Mouse (Mus musculus) stomach, postnatal 0 days (tissue): ENCODE results near the gene Tcaim. TPM values are rescaled to one million over a fixed set of nuclear protein-coding genes. Genes with fewer than 3 reads are reported as not detected.

Experiments
- ATAC-seq: fragments of 200-750 bp; cut with Nextera tagmentation; 2 replicates; pipeline ENCODE4 v1.8.0; 2017; ENCODE audit not compliant: low FRiP score, low TSS enrichment
- DNase-seq: peaks from one replicate; pipeline ENCODE4 v3.0.0-alpha.2; 2016; ENCODE audit warnings: low spot score
- H3K27ac ChIP-seq: fragments of 300-500 bp; sonication (generic); replicated peaks from 2 replicates; pipeline ENCODE4 v1.5.1; 2014; ENCODE audit warnings: mild to moderate bottlenecking, control low read depth
- H3K27me3 ChIP-seq: fragments of 300-500 bp; sonication (generic); 2 replicates; pipeline ENCODE4 v1.6.1; 2014; ENCODE audit warnings: low read length; ENCODE audit not compliant: control insufficient read depth, insufficient read depth
- H3K36me3 ChIP-seq: fragments of 300-500 bp; sonication (generic); 2 replicates; pipeline ENCODE4 v1.6.1; 2014; ENCODE audit warnings: low read length, mixed read lengths; ENCODE audit not compliant: control insufficient read depth, insufficient read depth
- H3K4me1 ChIP-seq: fragments of 300-500 bp; sonication (generic); replicated peaks from 2 replicates; pipeline ENCODE4 v1.6.1; 2014; ENCODE audit warnings: antibody characterized with exemption; ENCODE audit not compliant: control insufficient read depth, insufficient read depth
- H3K4me2 ChIP-seq: fragments of 300-500 bp; sonication (generic); replicated peaks from 2 replicates; pipeline ENCODE4 v1.6.1; 2014; ENCODE audit warnings: low read depth, mild to moderate bottlenecking, control low read depth, moderate library complexity
- H3K4me3 ChIP-seq: fragments of 300-500 bp; sonication (generic); 2 replicates; pipeline ENCODE4 v1.5.1; 2014; ENCODE audit warnings: low read depth, low read length, control low read depth
- H3K9ac ChIP-seq: fragments of 300-500 bp; sonication (generic); 2 replicates; pipeline ENCODE4 v1.6.1; 2014; ENCODE audit warnings: mild to moderate bottlenecking, low read length, control low read depth, mixed read lengths
- H3K9me3 ChIP-seq: fragments of 300-500 bp; sonication (generic); 2 replicates; pipeline ENCODE4 v1.6.1; 2016; ENCODE audit warnings: low read length; ENCODE audit not compliant: control insufficient read depth
- CTCF ChIP-seq: IDR thresholded peaks from 2 replicates; pipeline ENCODE4 v1.5.1; 2016; ENCODE audit warnings: antibody characterized with exemption, low read depth, mild to moderate bottlenecking, moderate library complexity
- EP300 ChIP-seq: optimal IDR thresholded peaks from 2 replicates; pipeline ENCODE3; 2016; ENCODE audit warnings: antibody characterized with exemption
- WGBS: fragments of 180-500 bp; shearing (Covaris S2); extraction: QIAGEN DNeasy Blood & Tissue Kit; methylation state at CpG from one replicate; pipeline ENCODE4 v1.1.7; 2014; 5-methylcytosine and 5-hydroxymethylcytosine counted together
- polyA plus RNA-seq: library from polyadenylated mRNA; unstranded; fragments of >200 nt; fragmentation: Nextera tagmentation; extraction: Ambion mirVana; gene quantifications from 2 replicates; pipeline ENCODE4 v1.2.1, GENCODE M21; 2015

Gene Tcaim
- 2.8 and 3.1 TPM in 2 replicates for polyA plus RNA-seq

GRCm38 (mm10) chr9:122805053-122805844, at the start of gene Tcaim:
Tcaim (plus strand) TSS chr9:122805539.
- Histone ChIP-seq H3K9me3 (no peaks in the 10 kb centered on the region), H3K4me3 (peak within 1 kb of the TSS; percentile 57), H3K9ac (peak within 1 kb of the TSS; percentile 78), H3K36me3 (no peaks in the 10 kb centered on the region; the same call in 1 of the 2 replicates), H3K27me3 (no peaks in the 10 kb centered on the region), H3K27ac (peak within 1 kb of the TSS; percentile 82), H3K4me2 (peak within 1 kb of the TSS; percentile 87), H3K4me1 (no peaks in the 10 kb centered on the region)
- WGBS: 5% methylated on average over 42 of the region's 42 CpGs
- TF ChIP-seq CTCF (no peak), EP300 (no peak)
- ATAC-seq: peak; percentile 98
- peak; percentile 93 for DNase-seq

- H3K9me3 ChIP-seq: no peaks in the 10 kb centered on the region
- no peaks in the 10 kb centered on the region for H3K27me3 ChIP-seq
- no peak overlapping the region for H3K9ac ChIP-seq
- no peak for DNase-seq
- TF ChIP-seq CTCF (no peak), EP300 (no peak)
- no peak overlapping the region for H3K27ac ChIP-seq
- 36% methylated on average over 2 of the region's 2 CpGs for WGBS
- H3K4me3 ChIP-seq: no peak overlapping the region
- H3K4me1 ChIP-seq: no peaks in the 10 kb centered on the region
- no peak for ATAC-seq
- H3K4me2 ChIP-seq: no peak overlapping the region
- no peaks in the 10 kb centered on the region for H3K36me3 ChIP-seq
These were observed 47.7 kb upstream of the Tcaim start for GRCm38 (mm10) chr9:122757614-122758013.

- H3K4me3 ChIP-seq: no peak overlapping the region
- no peaks in the 10 kb centered on the region for H3K4me1 ChIP-seq
- TF ChIP-seq CTCF: no peak
- TF ChIP-seq EP300: no peak
- DNase-seq (no peak), ATAC-seq (no peak)
- H3K9me3 ChIP-seq: no peaks in the 10 kb centered on the region
- H3K4me2 ChIP-seq: no peak overlapping the region
- no peaks in the 10 kb centered on the region for H3K36me3 ChIP-seq
- no peak overlapping the region for H3K9ac ChIP-seq
- H3K27ac ChIP-seq: no peak overlapping the region
- no peaks in the 10 kb centered on the region for H3K27me3 ChIP-seq
These were observed 45.2 kb upstream of the Tcaim start for GRCm38 (mm10) chr9:122760111-122760510.

GRCm38 (mm10) chr9:122785231-122785630, 20.1 kb upstream of the Tcaim start:
- Histone ChIP-seq H3K4me2 (no peak overlapping the region), H3K27me3 (no peaks in the 10 kb centered on the region), H3K27ac (no peak overlapping the region), H3K36me3 (no peaks in the 10 kb centered on the region), H3K9me3 (no peaks in the 10 kb centered on the region), H3K4me1 (no peaks in the 10 kb centered on the region), H3K9ac (no peak overlapping the region), H3K4me3 (no peak overlapping the region)
- WGBS: 63% methylated on average over 5 of the region's 5 CpGs
- TF ChIP-seq EP300 (no peak), CTCF (no peak)
- DNase-seq: no peak
- no peak for ATAC-seq

GRCm38 (mm10) chr9:122786534-122786933, 18.8 kb upstream of the Tcaim start:
- Histone ChIP-seq H3K4me2 (no peak overlapping the region), H3K9me3 (no peaks in the 10 kb centered on the region), H3K27me3 (no peaks in the 10 kb centered on the region), H3K9ac (no peak overlapping the region), H3K36me3 (no peaks in the 10 kb centered on the region), H3K4me1 (no peaks in the 10 kb centered on the region), H3K27ac (no peak overlapping the region), H3K4me3 (no peak overlapping the region)
- DNase-seq (no peak), ATAC-seq (no peak)
- 93% methylated on average over 1 of the region's 1 CpGs for WGBS
- TF ChIP-seq CTCF: no peak

GRCm38 (mm10) chr9:122805845-122806341, 554 bp downstream of the Tcaim start:
- TF ChIP-seq CTCF (no peak), EP300 (no peak)
- no peaks in the 10 kb centered on the region; the same call in 1 of the 2 replicates for H3K36me3 ChIP-seq
- peak overlapping the region; percentile 82 for H3K27ac ChIP-seq
- peak overlapping the region; percentile 57 for H3K4me3 ChIP-seq
- no peaks in the 10 kb centered on the region for H3K27me3 ChIP-seq
- 7% methylated on average over 10 of the region's 10 CpGs for WGBS
- peak overlapping the region; percentile 87 for H3K4me2 ChIP-seq
- H3K4me1 ChIP-seq: no peaks in the 10 kb centered on the region
- DNase-seq (no peak), ATAC-seq (no peak; the same call in 1 of the 2 replicates)
- peak overlapping the region; percentile 78 for H3K9ac ChIP-seq
- no peaks in the 10 kb centered on the region for H3K9me3 ChIP-seq
